Mouse (Mus musculus) E14TG2a.4 (cell line): ENCODE data around the gene Hagh.

Source experiments
- H3K27me3 ChIP-seq: 2 replicates; pipeline ENCODE4 v1.6.1; 2014; ENCODE audit warnings: low read length, control low read depth; ENCODE audit not compliant: insufficient read depth
- H3K36me3 ChIP-seq: 2 replicates; pipeline ENCODE4 v1.6.1; 2014; ENCODE audit warnings: low read length, control low read depth; ENCODE audit not compliant: insufficient read depth
- H3K4me1 ChIP-seq: replicated peaks from 2 replicates; pipeline ENCODE4 v1.6.1; 2014; ENCODE audit warnings: low read depth, low read length, control low read depth
- H3K4me3 ChIP-seq: replicated peaks from 2 replicates; pipeline ENCODE4 v1.5.1; 2014; ENCODE audit warnings: mild to moderate bottlenecking, low read length
- H3K9me3 ChIP-seq: 2 replicates; pipeline ENCODE4 v1.6.1; 2014; ENCODE audit warnings: low read length, control low read depth
- CTCF ChIP-seq: conservative IDR thresholded peaks from 2 replicates; pipeline ENCODE4 v1.5.1; 2014; ENCODE audit warnings: low read length
- NANOG ChIP-seq: IDR thresholded peaks from 2 replicates; pipeline ENCODE4 v1.6.1; 2014; ENCODE audit warnings: borderline replicate concordance, low read length, mixed read lengths
- POU5F1 ChIP-seq: IDR thresholded peaks from 2 replicates; pipeline ENCODE4 v1.6.1; 2014; ENCODE audit warnings: low read length, borderline replicate concordance

Hagh gene

GRCm38 (mm10) chr17:24894061-24894994 lies 54.4 kb downstream of the Hagh start:
- Histone ChIP-seq H3K27me3 (no peaks in the 10 kb centered on the region), H3K4me3 (peak overlapping the region; percentile 94), H3K4me1 (peaks cover 80% of the 10 kb centered on the region), H3K9me3 (no peaks in the 10 kb centered on the region), H3K36me3 (peaks cover 82% of the 10 kb centered on the region)
- TF ChIP-seq POU5F1 = no peak
- TF ChIP-seq NANOG = no peak

- Histone ChIP-seq H3K36me3 (peaks cover 82% of the 10 kb centered on the region), H3K4me1 (peaks cover 74% of the 10 kb centered on the region), H3K4me3 (peak within 1 kb of the TSS; percentile 94), H3K9me3 (no peaks in the 10 kb centered on the region), H3K27me3 (no peaks in the 10 kb centered on the region)
- no peak for TF ChIP-seq POU5F1
- no peak for TF ChIP-seq CTCF
- no peak for TF ChIP-seq NANOG
These were observed 55.1 kb downstream of the Hagh start, which contains the start of the genes Eme2 and Mrps34 for GRCm38 (mm10) chr17:24894995-24895547. TSS of gene Eme2 (minus strand) at chr17:24895087. TSS of gene Mrps34 (plus strand) at chr17:24895116.

GRCm38 (mm10) chr17:24895571-24896240 lies 55.8 kb downstream of the Hagh start:
- Histone ChIP-seq H3K4me3 (peak overlapping the region; percentile 94), H3K36me3 (peaks cover 82% of the 10 kb centered on the region), H3K27me3 (no peaks in the 10 kb centered on the region), H3K4me1 (peaks cover 68% of the 10 kb centered on the region), H3K9me3 (no peaks in the 10 kb centered on the region)
- TF ChIP-seq NANOG (no peak), POU5F1 (no peak), CTCF (no peak)

- H3K4me1 ChIP-seq = peaks cover 61% of the 10 kb centered on the region
These were observed 56.5 kb downstream of the Hagh start, which contains the start of gene Nme3 for GRCm38 (mm10) chr17:24896241-24896992. TSS of gene Nme3 (plus strand) at chr17:24896500.

GRCm38 (mm10) chr17:24896993-24897269 lies 57.0 kb downstream of the Hagh start:
- Histone ChIP-seq H3K4me1 (peaks cover 60% of the 10 kb centered on the region), H3K27me3 (no peaks in the 10 kb centered on the region), H3K9me3 (no peaks in the 10 kb centered on the region), H3K4me3 (peak overlapping the region; percentile 94), H3K36me3 (peaks cover 82% of the 10 kb centered on the region)
- TF ChIP-seq POU5F1 = no peak
- TF ChIP-seq NANOG = no peak
- no peak for TF ChIP-seq CTCF

More at GRCm38 (mm10) chr17:24896241-24896992, 56.5 kb downstream of the Hagh start, which contains the start of gene Nme3:
- Histone ChIP-seq H3K4me3 (peak within 1 kb of the TSS; percentile 94), H3K9me3 (no peaks in the 10 kb centered on the region), H3K36me3 (peaks cover 82% of the 10 kb centered on the region), H3K27me3 (no peaks in the 10 kb centered on the region)
- TF ChIP-seq NANOG (no peak), POU5F1 (no peak), CTCF (no peak)

- TF ChIP-seq NANOG (no peak), CTCF (no peak), POU5F1 (no peak)
- H3K4me3 ChIP-seq = peak overlapping the region; percentile 94
- H3K4me1 ChIP-seq = peaks cover 57% of the 10 kb centered on the region
- peaks cover 82% of the 10 kb centered on the region for H3K36me3 ChIP-seq
- no peaks in the 10 kb centered on the region for H3K27me3 ChIP-seq
- H3K9me3 ChIP-seq = no peaks in the 10 kb centered on the region
These were observed 57.7 kb downstream of the Hagh start for GRCm38 (mm10) chr17:24897600-24897999.

GRCm38 (mm10) chr17:24898041-24898854 lies 58.3 kb downstream of the Hagh start:
- H3K9me3 ChIP-seq = no peaks in the 10 kb centered on the region
- no peaks in the 10 kb centered on the region for H3K27me3 ChIP-seq
- H3K4me1 ChIP-seq = peaks cover 55% of the 10 kb centered on the region
- no peak for TF ChIP-seq CTCF
- no peak for TF ChIP-seq POU5F1
- no peak for TF ChIP-seq NANOG
- peaks cover 81% of the 10 kb centered on the region for H3K36me3 ChIP-seq
- H3K4me3 ChIP-seq = 0 out of 2 replicates have a peak overlapping the region, but pooled peaks have one; percentile 94

- Histone ChIP-seq H3K9me3 (no peaks in the 10 kb centered on the region), H3K27me3 (no peaks in the 10 kb centered on the region), H3K4me1 (peaks cover 55% of the 10 kb centered on the region), H3K4me3 (no peak overlapping the region), H3K36me3 (peaks cover 81% of the 10 kb centered on the region)
- TF ChIP-seq CTCF (no peak), POU5F1 (no peak), NANOG (no peak)
These were observed 59.2 kb downstream of the Hagh start for GRCm38 (mm10) chr17:24899153-24899552.
